Mouse (Mus musculus): ENCODE results near the gene Espn. TPM values are rescaled to one million over a fixed set of nuclear protein-coding genes. Genes with fewer than 3 reads are reported as not detected.
A peak's percentile ranks its signal among the peaks of the same experiment; 100 is the strongest.

The Espn gene
- polyA plus RNA-seq, 1 experiment from 2014 or later: 0.31 TPM

DNA sequence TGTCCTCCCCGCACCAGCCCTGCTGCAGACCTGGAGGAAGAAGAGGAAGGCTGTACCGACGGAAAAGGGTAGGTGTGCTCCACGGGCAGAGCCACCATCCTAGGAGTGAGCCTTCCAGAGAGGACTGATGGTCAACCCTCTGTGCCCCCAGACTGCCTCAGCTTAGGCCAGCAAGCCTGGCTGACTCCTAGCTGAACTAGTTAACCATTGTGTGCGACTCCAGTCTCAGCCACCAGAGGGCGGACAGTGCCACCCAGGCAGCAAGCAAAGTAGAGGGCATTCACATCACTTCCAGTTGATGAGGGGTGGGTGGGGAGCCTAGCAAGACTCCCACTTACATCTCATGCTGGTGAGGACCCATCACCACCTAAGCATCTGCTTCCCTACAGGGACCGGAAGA lies 49.1 kb downstream of the Espn start:
- no peaks in the 10 kb centered on the region for H3K9me3 ChIP-seq
- H3K9ac ChIP-seq: no peak overlapping the region
- no peak overlapping the region for H3K27ac ChIP-seq (replicated peaks)
- H3K4me3 ChIP-seq: no peak overlapping the region
- H3K36me3 ChIP-seq: no peaks in the 10 kb centered on the region
- WGBS: 39% methylated on average over 7 of the region's 7 CpGs
- no peaks in the 10 kb centered on the region for H3K27me3 ChIP-seq
- H3K4me1 ChIP-seq (replicated peaks): peaks cover 14% of the 10 kb centered on the region
- no peak for ATAC-seq (ENCODE audit: low FRiP score, low read depth)
- H3K4me2 ChIP-seq: no peak overlapping the region

DNA sequence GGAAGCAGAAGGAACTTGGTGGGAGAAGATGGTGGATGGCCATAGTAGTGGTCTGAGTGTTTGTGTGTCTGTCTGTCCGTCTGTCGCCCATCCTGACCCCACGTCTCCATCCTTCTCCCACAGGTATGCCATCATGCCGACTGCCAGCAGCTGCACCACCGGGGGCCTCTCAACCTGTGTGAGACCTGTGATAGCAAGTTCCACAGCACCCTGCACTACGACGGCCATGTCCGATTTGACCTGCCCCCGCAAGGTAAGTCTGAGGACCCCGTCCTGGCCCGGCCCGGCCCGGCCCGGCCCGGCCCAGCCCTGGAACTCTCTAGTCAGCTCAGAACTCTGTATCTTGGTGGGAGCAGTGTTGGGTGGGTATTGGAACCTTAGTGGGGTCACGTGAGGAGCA lies 50.2 kb downstream of the Espn start:
- Histone ChIP-seq H3K9ac (no peak overlapping the region), H3K4me1 (replicated peaks) (0 out of 2 replicates have a peak, but pooled peaks cover 3% of the 10 kb centered on the region), H3K27me3 (no peaks in the 10 kb centered on the region), H3K27ac (replicated peaks) (no peak overlapping the region), H3K4me3 (no peak overlapping the region), H3K4me2 (no peak overlapping the region), H3K36me3 (no peaks in the 10 kb centered on the region), H3K9me3 (no peaks in the 10 kb centered on the region)
- no peak for ATAC-seq (ENCODE audit: low FRiP score, low read depth)
- WGBS: 93% methylated on average over 16 of the region's 16 CpGs

DNA sequence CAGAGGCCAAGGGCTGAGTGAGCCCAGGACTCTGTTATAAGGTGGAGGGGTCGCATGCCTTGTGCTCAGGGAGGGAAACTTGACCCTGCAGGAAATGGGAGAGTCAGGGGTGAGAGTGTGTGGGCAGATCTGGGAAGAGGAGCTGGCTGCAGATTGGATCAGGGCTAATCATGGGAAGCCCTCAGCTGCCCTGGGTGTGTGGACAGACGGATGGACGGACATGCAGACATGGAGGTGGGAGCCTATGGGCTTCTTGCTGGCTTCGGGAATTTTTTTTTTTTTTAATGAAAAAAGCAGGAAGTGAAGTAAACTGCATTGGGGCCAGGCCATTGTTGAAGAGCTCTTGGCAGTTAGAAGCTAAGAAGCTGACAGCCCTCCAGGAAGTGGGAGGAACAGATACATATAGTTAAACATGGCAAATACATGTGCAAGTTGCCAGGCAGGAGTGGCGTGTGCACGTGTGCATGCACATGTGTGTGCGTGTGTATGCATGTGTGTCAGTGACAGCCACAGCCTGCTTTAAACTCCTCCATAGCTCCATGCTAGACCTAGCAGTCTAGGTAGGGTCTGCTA lies 51.0 kb downstream of the Espn start:
- ATAC-seq (ENCODE audit: low FRiP score, low read depth): no peak
- Histone ChIP-seq H3K27ac (replicated peaks) (no peak overlapping the region), H3K36me3 (no peaks in the 10 kb centered on the region), H3K27me3 (no peaks in the 10 kb centered on the region), H3K4me3 (no peak overlapping the region), H3K9me3 (no peaks in the 10 kb centered on the region), H3K9ac (no peak overlapping the region), H3K4me1 (replicated peaks) (0 out of 2 replicates have a peak, but pooled peaks cover 3% of the 10 kb centered on the region), H3K4me2 (no peak overlapping the region)
- WGBS: 80% methylated on average over 7 of the region's 7 CpGs

DNA sequence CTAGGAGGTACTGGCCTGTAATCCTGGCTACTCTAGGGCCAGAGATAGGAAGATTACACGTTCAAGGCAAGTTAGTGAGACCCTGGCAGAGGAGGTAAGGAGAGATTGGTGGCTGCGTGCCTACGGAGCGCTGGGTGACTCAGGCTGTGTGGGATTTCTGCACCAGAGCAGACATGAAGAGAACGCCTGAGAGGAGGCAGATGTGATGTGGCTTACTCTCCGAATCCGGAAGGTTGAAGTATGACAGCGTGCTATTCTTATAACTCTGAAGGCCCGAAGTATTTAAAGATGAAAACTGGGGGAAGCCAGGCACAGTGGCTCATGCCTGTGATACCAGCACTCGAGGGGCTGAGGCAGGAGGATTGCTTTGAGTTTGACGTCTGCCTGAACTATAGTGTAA lies 51.6 kb downstream of the Espn start:
- 80% methylated on average over 11 of the region's 11 CpGs for WGBS
- H3K4me2 ChIP-seq: no peak overlapping the region
- H3K9ac ChIP-seq: no peak overlapping the region
- no peaks in the 10 kb centered on the region for H3K27me3 ChIP-seq
- H3K4me1 ChIP-seq (replicated peaks): 0 out of 2 replicates have a peak, but pooled peaks cover 3% of the 10 kb centered on the region
- no peaks in the 10 kb centered on the region for H3K36me3 ChIP-seq
- H3K27ac ChIP-seq (replicated peaks): no peak overlapping the region
- no peak overlapping the region for H3K4me3 ChIP-seq
- no peaks in the 10 kb centered on the region for H3K9me3 ChIP-seq
- ATAC-seq (ENCODE audit: low FRiP score, low read depth): no peak

DNA sequence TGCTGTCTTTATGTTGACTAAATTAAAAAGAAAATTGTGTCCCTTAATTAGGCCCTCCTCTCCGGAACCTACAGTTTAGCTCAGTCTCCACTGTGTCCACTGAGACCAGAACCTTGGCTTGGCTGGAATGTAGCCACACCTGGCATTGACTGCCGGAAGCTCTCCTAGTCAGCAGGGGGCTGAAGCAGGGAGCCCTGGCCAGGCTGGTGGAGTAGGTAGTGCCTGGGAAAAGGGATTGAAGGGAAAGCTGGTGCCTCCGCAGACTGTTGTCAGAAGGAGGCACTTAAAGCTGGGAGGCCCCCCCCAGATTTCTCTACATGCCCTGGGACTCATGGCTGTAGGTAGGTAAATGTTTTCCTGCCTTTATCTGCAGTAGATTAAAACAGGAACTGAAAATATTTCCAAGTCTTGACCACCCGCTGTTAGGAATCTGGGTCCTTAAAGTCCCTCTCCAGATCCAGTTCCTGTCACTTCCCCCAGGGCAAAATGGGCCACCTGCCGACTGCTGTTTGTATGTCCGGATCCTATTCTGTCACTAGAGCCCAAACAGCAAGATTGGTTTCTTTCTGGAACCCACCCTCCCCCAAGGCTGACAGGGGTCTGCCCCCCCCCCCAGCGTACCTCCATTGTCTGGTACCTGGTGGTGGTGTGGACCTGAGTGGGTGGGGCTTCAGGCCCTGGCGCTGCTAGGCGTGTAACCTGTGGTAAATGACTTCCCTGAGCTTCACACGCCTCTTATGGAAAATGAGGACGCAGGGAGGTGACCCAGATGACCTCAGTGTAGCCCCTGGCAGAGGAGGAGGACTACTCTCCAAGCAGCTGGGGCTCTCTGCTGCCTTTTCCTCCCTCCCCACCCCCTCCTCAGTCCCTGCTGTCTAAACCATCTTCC lies 54.0 kb downstream of the Espn start:
- 25% methylated on average over 11 of the region's 11 CpGs for WGBS
- Histone ChIP-seq H3K36me3 (no peaks in the 10 kb centered on the region), H3K27ac (replicated peaks) (no peak overlapping the region), H3K27me3 (no peaks in the 10 kb centered on the region), H3K9me3 (no peaks in the 10 kb centered on the region), H3K4me1 (replicated peaks) (0 out of 2 replicates have a peak, but pooled peaks cover 3% of the 10 kb centered on the region), H3K4me2 (peak overlapping the region; percentile 4; the same call in 1 of the 2 replicates), H3K4me3 (0 out of 2 replicates have a peak overlapping the region, but pooled peaks have one; percentile 12), H3K9ac (no peak overlapping the region)
- ATAC-seq (ENCODE audit: low FRiP score, low read depth): no peak

DNA sequence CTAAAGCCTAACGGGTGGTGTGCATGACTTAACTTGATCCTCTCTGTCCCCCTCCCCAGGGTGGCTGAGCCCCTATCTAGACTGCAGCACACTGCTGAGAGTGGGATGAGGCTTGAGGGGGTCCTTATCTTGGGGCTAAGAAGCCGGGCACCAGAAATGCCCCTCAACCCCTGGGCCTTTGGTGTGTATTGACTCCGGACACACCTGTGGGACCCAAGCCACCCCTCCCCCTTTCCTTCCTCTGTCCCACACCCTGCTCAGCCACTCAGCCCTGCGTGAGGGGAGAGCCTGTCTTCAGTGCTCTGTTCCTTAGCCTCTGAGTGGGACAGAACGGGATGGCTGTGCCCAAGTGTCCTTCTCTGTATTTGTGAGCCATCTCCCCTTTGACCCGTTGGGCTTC lies 55.2 kb downstream of the Espn start:
- H3K4me3 ChIP-seq: peak overlapping the region; percentile 15; the same call in 1 of the 2 replicates
- no peak overlapping the region for H3K9ac ChIP-seq
- peak overlapping the region; percentile 40; the same call in 1 of the 2 replicates for H3K27ac ChIP-seq (replicated peaks)
- no peaks in the 10 kb centered on the region for H3K36me3 ChIP-seq
- no peak; the same call in 1 of the 2 replicates for ATAC-seq (ENCODE audit: low FRiP score, low read depth)
- no peak overlapping the region for H3K4me2 ChIP-seq
- H3K27me3 ChIP-seq: no peaks in the 10 kb centered on the region
- WGBS: 51% methylated on average over 6 of the region's 6 CpGs
- H3K4me1 ChIP-seq (replicated peaks): 0 out of 2 replicates have a peak, but pooled peaks cover 3% of the 10 kb centered on the region
- no peaks in the 10 kb centered on the region for H3K9me3 ChIP-seq

DNA sequence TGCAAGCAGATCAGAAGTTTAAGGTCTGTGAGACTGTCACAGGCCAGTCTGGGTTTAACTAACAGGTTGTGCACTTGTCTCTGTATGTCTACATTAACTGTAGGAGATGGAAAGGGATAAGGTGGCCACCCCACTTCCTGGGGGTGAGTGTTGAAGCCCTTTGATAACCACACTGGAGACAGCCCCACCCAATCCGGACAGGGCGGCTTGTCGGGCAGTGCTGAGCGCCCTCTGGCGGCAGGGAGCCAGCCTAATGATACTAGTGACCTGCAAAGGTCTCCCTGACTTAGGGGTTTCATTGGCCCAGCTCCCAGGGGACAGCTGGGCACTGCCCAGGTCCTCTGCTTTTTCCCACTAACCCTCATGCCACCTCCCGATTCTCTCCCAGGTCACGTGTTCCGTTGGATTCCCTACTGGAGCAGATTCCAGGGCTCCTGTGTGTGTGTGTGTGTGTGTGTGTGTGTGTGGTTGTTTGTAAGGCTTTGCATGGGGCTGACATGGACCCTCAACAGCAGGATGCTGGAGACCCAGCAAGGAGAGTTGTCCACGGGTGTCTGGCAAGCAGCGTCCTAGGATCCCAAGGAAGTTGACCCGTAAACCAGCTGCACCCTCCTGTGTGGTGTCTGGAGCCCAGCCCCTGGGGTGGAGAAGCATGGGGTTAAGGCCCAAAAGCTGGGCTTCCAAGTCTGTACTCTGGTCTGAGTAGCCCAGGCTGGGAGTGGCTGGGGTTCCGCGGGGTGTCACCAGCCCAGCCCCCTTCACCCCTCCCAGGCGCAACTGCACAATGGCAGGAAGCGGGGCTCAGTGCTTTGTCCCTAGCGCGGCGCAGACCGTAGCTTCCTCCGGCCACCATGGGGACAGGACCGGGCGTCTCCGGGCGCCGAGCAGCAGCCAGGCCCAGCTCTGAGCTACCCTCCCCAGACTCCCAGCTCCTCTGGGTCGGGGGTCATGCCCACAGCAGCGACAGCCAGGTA lies 55.9 kb downstream of the Espn start:
- Histone ChIP-seq H3K4me1 (replicated peaks) (0 out of 2 replicates have a peak, but pooled peaks cover 3% of the 10 kb centered on the region), H3K9ac (no peak overlapping the region), H3K9me3 (no peaks in the 10 kb centered on the region), H3K4me2 (no peak overlapping the region), H3K4me3 (peak overlapping the region; percentile 15; the same call in 1 of the 2 replicates), H3K36me3 (no peaks in the 10 kb centered on the region), H3K27ac (replicated peaks) (peak overlapping the region; percentile 40; the same call in 1 of the 2 replicates), H3K27me3 (no peaks in the 10 kb centered on the region)
- ATAC-seq (ENCODE audit: low FRiP score, low read depth): no peak
- WGBS: 22% methylated on average over 27 of the region's 27 CpGs

DNA sequence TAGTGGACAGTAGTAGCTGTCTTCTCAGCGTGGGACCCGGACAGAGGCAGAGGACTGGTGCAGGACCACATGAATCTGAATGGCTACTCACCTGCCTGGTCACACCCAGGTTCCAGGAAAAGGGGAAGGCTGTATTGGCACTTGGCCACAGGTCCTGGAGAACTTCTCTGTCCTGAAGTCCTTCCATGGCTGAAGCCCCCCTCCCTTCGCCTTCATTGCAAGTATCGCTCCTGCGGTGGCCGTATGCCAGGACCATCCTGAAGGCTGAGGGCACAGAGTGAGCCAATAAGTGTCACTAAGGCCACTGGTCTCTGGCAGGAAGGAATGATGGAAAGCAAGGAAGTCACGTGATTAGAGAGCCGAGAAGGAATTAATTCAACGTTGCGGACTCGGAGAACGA lies 57.9 kb downstream of the Espn start:
- H3K27ac ChIP-seq (replicated peaks): no peak overlapping the region
- H3K9me3 ChIP-seq: no peaks in the 10 kb centered on the region
- H3K4me2 ChIP-seq: no peak overlapping the region
- no peak overlapping the region for H3K4me3 ChIP-seq
- 0 out of 2 replicates have a peak, but pooled peaks cover 3% of the 10 kb centered on the region for H3K4me1 ChIP-seq (replicated peaks)
- no peak for ATAC-seq (ENCODE audit: low FRiP score, low read depth)
- no peak overlapping the region for H3K9ac ChIP-seq
- no peaks in the 10 kb centered on the region for H3K36me3 ChIP-seq
- WGBS: 91% methylated on average over 12 of the region's 12 CpGs
- H3K27me3 ChIP-seq: no peaks in the 10 kb centered on the region

DNA sequence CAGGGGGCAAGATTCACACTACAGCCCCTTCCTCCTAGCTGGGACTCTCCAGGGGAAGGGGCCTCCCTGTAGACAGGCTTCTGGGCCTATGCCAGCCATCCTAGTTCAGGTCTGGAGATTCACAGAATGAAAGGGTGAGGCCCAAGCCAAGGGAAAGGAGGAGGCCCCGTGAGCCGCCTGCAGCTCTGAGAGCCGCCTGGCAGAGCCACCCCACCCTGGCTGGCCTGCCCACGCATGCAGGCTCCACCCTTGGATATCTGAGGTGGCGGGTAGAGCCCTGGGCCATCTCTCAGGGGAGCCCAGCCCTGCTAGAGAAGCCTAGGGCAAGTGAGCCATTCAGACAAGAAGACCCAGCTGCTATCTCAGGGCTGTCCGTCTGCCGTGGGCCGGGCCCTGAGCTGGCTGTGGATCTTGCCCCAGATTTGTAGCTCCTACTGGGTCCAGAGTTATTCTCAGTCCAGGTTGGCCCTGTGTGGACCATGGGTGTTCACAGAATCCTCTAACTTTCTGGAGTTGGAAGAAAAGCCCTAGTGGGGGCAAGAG lies 59.3 kb downstream of the Espn start:
- 55% methylated on average over 8 of the region's 8 CpGs for WGBS
- H3K4me2 ChIP-seq: no peak overlapping the region
- no peak for ATAC-seq (ENCODE audit: low FRiP score, low read depth)
- H3K27ac ChIP-seq (replicated peaks): no peak overlapping the region
- H3K9ac ChIP-seq: no peak overlapping the region
- H3K36me3 ChIP-seq: no peaks in the 10 kb centered on the region
- H3K9me3 ChIP-seq: no peaks in the 10 kb centered on the region
- H3K4me1 ChIP-seq (replicated peaks): peaks cover 12% of the 10 kb centered on the region
- H3K4me3 ChIP-seq: no peak overlapping the region
- H3K27me3 ChIP-seq: no peaks in the 10 kb centered on the region

DNA sequence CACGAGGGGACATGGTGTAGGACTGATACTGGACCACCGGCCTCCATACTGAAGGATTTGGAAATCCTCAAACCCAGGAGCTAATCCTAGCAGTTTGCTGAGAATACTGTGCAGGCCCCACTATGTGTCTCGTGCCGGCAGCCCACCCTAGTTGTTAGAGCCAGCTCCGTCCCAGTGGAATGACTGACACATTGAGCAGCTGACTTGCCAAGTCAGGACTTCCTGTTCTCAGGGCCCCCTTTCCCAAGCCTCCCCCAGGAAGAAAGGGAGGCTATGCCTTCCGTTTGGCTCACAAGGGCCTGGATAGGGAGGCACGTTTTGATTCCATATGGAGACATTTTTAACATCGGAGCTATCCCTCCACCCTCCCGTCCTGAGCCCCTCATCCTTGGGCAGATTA lies 62.0 kb downstream of the Espn start:
- no peaks in the 10 kb centered on the region for H3K36me3 ChIP-seq
- no peak for ATAC-seq (ENCODE audit: low FRiP score, low read depth)

DNA sequence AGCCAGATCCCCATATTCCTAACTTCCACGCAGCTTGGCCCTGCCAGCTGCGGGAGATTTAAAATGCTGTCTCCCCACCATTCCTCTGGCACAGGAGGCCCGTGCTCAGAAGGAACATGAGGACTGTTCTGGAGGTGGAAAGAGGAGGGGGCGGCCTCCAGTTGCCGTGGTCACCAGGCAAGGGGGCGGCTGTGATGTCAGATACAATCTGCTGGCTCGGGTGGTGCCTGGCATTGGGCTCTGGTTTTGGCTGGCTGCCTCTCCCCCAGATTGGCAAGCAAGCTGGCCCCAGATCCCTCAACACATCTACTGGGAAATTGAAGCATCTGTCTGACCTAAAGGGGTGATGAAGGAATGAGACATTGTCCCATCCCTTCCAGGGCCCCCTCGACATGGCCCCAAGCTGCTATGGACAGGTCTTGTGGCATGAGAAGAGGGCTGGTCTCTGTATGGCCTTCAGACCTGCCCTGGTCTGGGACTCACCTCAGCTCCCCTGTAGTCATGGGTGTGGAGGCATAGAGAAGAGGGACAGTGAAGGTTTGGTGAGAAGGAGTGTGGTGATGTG lies 63.5 kb downstream of the Espn start:
- 26% methylated on average over 8 of the region's 8 CpGs for WGBS
- Histone ChIP-seq H3K27me3 (no peaks in the 10 kb centered on the region), H3K9ac (no peak overlapping the region), H3K36me3 (no peaks in the 10 kb centered on the region), H3K4me1 (replicated peaks) (peaks cover 27% of the 10 kb centered on the region), H3K9me3 (no peaks in the 10 kb centered on the region), H3K27ac (replicated peaks) (no peak overlapping the region), H3K4me2 (peak overlapping the region; percentile 92), H3K4me3 (no peak overlapping the region)
- ATAC-seq (ENCODE audit: low FRiP score, low read depth): 0 out of 2 replicates have a peak, but pooled peaks have one; percentile 33

More for the DNA sequence above, 62.0 kb downstream of the Espn start:
- Histone ChIP-seq H3K9ac (no peak overlapping the region), H3K27ac (replicated peaks) (no peak overlapping the region), H3K4me3 (no peak overlapping the region), H3K9me3 (no peaks in the 10 kb centered on the region), H3K4me2 (no peak overlapping the region), H3K4me1 (replicated peaks) (peaks cover 27% of the 10 kb centered on the region), H3K27me3 (no peaks in the 10 kb centered on the region)
- WGBS: 81% methylated on average over 9 of the region's 9 CpGs
